Mouse (Mus musculus) heart, postnatal 25 days (tissue): ENCODE results near the gene Coa3. TPM values are rescaled to one million over a fixed set of nuclear protein-coding genes. Genes with fewer than 3 reads are reported as not detected.
A peak's percentile ranks its signal among the peaks of the same experiment; 100 is the strongest.

Source experiments
- DNase-seq: peaks from one replicate; pipeline ENCODE4 v3.0.0; 2022; ENCODE audit warnings: low spot score
- intact Hi-C: fragments of 180-260 bp; cut with DNase I; formaldehyde crosslinking; loops from one replicate; pipeline ENCODE4 v1.15.1; 2025
- total RNA-seq, 2 experiments: library from RNA; stranded (reverse); gene quantifications; 2 replicates each; pipeline ENCODE4 v1.2.3; 2021

Gene Coa3
- total RNA-seq, 2 experiments from 2014 or later = 89.0 to 96.9 TPM

DNA sequence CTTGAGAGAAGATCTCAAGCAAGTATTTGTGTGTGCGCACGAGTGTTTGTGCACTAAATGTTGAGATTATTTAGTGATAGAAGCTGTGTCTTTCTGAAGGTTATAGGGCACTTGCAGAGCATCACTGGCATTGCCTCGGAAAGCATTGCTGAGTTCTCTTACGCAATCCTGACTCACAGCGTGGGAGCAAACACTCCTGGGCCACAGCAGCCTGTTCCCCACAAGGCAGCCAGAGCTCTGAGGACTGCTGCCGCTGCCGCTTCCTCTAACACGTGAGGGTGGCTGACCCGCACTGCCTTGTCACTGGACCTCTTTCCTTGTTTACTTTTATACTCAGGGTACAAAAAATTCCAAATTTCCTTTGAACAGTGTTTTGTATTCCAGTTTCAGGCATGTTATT lies 8.4 kb upstream of the Coa3 start:
- intact Hi-C loops = no loop called here
- DNase-seq = no peak

DNA sequence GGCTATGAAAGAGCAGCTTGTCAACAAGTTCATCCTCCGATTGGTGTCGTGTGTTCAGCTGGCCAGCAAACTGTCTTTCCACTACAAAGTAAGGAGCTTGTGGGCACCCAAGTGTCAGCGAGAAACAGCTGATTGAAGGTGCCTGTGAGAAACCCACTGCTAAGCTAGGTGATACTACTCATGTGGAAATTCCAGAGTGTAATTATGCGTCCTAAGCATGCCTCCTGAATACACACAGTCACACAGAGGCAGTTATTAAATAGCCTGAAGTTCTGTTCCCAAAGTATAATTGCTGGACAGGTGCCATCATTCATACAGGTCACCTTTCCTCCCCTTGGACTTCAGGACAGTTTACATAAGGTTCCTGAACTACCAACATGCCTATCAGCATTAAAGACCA lies 4.9 kb upstream of the Coa3 start:
- intact Hi-C loops = no loop called here
- no peak for DNase-seq

DNA sequence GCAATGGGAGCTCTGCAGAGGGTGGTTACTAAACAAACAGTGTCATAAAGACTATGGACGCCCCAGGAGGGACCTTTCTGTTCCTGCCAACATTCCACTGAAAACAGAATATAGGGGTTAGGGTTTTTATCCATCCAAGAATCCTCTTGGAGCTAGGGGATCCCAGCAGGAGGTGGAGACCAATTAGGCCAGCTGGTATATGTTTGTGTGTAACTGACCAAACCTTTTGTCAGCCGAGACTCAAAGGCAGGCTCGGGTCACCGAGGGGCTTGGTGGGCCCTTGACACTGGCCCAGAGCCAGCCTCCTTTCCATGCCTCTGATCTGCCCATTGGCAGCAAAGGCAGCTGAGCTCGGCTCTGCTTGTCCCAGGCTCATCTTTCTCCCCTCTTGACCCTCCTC lies 4.0 kb upstream of the Coa3 start:
- no peak for DNase-seq
- intact Hi-C loops = no loop called here

DNA sequence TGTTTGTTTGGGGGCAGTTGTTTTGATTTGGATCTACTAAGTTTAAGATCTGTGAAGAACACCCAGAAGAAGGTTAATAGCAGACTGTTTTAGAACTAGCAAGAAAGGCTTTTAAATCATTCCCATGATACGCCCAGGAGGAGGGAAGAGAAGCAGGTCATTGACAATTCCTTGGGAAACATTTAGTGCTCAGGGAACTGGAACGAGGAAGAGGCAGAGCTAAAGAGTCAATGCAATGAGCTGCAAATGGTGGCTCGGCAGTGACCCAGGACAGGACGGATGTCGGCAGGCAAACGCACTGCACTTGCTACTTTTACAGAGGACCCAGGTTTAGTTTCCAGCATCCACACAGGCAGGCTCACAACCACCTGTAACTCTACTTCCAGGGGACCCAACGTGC lies 1.9 kb upstream of the Coa3 start:
- no peak for DNase-seq
- intact Hi-C loops = no loop called here

DNA sequence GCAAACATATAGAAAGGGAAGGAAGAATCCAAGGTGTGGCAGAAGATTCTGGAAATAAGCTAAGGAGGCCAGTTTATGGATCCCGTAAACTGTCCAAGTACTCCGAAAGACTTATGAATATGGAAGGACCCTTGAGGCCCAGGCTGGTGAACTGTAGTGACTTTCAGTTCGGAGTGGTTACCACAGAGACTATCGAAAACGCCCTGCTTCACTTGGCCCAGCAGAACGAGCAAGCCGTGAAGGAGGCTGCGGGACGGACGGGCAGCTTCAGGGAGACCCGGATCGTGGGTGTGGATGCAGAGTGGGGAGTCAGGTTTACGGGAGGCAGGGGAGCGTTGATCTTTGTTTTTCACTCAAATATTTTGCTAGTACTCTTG lies 267 bp upstream of the Coa3 start:
- intact Hi-C loops = loop anchor here (2.0 kb wide), 1 partner anchor 18 kb away; the partner anchor contains the start of gene Wnk4
- no peak for DNase-seq

DNA sequence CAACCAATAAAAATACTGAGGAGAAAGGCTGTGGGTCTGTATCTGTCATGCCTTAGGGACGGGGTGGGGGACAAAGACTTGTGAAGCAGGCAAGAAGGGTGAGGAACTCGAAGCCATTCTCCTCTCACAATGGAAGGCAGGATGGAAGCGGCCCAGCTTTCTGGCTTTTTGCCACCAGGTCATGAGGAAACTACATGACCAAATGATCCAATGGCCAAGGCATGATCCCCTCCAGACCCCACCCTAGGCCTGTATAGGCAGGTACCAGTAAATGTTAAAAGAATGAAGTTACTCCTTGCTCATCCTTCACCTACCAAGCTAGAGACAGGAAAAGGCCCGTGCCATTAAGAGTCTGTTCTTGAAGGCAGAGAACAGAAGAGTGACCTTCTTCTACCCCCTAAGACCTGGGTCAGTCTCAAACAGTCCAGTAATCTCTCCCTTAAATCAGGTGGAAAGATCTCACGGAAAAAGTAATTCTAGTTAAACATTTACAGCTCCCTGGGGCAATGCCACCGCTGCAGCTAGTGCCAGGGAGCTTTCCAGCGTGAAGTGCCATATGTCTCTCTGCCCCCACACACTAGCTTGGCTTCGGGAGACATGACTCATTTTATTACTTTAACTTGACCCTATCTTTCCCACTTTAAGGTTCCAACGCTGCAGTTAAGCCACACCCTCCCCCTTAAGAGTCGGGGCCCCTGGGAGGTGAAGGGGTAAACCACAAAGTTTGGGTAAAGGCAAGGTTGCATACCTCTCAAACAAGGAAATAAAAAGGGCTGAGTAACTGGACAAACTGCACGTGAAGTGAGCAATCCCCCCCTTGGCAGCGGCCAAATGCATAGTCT lies 1.3 kb downstream of the Coa3 start:
- intact Hi-C loops = loop anchor here (2.0 kb wide), 1 partner anchor 17 kb away; the partner anchor contains the start of gene Wnk4
- DNase-seq = no peak

DNA sequence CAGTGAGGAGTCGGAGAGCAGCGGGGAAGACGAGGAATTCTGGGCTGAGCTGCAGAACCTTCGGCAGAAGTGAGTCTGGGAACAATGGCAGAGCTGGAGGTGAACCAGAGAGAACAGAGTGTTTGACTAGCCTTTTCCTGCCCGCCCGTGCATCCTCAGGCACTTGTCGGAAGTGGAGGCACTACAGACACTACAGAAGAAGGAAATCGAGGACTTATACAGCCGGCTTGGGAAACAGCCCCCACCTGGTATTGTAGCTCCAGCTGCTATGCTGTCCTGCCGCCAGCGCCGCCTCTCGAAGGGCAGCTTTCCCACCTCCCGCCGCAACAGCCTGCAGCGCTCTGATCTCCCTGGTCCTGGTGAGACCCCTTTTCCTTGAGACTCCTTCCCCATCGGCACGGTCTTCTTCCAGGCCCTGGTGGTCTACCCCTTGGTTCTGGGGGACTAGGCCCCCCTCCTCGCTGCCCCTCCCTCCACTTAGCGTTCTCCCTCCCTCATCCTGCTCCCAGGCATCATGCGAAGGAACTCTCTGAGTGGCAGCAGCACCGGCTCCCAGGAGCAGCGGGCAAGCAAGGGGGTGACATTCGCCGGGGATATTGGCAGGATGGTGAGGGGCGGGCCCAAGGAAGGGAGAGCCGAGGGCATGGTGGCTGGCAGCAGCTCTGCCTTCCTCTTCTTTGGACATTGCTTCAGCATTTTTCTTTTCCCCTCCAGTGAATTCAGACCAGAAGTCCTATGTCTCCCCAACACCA lies 2.4 kb downstream of the Coa3 start:
- DNase-seq = no peak
- intact Hi-C loops = no loop called here

DNA sequence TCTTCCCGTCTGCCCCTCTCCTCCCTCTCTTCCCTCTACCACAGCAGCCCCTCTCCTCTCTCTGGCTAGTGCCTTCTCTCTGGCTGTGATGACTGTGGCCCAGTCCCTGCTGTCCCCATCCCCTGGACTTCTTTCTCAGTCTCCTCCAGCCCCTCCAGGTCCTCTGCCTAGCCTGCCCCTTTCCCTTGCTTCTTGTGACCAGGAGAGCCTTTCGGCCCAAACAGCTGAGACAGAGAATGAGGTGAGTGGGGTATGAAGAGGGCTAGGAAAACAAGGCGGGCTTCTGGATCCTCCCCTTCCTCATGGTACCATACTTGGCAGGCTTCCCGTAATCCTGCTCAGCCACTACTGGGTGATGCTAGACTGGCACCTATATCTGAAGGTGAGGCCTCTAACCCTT lies 3.6 kb downstream of the Coa3 start:
- intact Hi-C loops = no loop called here
- DNase-seq = no peak

DNA sequence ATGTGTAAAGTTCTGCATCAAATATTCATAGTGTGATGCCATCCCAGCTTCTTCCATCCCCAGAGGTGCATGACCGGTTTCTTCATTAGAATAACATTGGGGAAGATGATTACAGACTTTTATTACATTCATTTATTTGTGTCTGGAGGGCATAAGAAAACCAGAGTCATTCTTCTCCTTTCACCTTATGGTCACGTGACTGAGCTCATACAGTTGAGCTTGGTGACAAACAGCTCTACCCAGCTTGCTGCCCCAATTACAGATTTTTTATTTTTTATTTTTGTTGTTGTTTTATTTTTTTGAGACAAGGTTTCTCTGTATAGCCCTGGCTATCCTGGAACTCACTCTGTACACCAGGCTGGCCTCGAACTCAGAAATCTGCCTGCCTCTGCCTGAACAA lies 6.5 kb downstream of the Coa3 start:
- intact Hi-C loops = no loop called here
- DNase-seq = no peak

DNA sequence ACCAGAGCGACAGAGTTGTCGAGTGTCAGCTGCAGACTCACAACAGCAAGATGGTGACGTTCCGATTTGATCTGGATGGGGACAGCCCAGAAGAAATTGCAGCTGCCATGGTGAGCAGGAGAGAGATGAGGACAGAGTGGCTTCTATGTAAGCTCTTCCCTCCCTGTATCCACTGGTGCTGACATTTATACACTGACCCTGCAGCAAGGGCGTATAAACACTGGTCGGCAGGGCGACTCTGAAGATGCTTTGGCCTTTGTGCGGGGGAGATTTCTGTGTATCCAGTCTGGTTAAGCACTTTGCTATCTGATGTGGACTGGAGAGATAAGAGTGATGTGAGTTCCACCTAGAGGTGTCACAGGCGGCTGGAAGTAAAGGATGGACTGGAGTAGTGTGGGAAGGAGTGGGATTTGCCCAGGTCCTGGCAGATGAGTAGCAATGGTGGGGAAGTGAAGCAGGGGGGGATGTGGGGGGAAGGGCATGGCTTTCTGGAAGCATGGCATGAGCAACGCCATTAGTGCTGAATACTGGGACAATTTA lies 9.3 kb downstream of the Coa3 start:
- intact Hi-C loops = no loop called here
- no peak for DNase-seq

DNA sequence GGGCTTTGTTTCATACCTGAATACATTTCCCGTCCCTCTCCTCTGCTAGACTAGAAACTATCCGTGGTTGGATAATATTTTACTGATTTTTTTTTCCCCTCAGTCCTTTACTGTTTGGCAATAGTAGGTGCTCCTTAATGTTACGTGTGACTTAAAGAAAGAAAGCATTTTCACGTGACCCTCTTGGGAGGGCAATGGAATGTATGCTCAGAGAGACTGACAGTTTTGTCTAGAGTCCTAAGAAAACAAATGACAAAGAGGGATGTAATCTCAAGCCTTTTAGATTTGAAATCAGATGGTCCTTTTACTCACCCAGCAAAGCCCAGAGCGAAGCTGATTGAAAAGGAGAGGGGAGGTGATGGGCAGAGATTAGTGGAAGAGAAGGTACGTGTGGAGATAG lies 13.0 kb downstream of the Coa3 start:
- intact Hi-C loops = no loop called here

DNA sequence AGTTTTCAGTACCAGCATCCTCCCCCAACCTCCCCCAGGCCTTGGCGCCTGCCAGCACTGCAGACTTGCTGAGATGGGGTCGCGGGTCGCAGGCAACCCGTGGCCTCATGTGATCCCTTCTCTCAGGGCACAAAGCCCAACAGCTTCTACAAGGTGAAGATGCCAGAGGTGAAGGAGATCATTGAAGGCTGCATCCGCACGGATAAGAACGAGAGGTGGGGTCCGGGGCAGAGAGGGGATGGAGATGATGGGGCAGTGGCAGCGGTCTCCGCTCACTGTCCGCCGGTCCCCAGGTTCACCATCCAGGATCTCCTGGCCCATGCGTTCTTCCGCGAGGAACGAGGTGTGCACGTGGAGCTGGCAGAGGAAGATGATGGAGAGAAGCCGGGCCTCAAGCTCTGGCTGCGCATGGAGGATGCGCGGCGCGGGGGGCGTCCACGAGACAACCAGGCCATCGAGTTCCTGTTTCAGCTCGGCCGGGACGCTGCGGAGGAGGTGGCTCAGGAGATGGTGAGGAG lies 13.9 kb downstream of the Coa3 start:
- no peak for DNase-seq
- intact Hi-C loops = no loop called here

More for the DNA sequence above, 13.0 kb downstream of the Coa3 start:
- no peak for DNase-seq

DNA sequence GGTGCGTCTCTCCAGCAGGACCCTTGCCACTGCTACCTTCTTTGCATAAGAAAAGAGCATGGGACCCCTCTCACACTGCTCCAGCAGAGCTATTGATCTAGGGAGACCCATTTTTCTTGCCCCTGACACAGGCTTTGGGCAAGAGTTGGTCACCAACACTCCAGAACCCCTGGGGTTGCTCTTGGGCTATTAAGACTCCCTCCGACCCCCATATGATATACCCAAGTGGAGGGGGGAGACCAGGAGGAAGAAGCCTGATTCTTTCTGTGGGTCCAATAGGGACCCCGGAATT lies 15.0 kb downstream of the Coa3 start:
- no peak for DNase-seq
- intact Hi-C loops = no loop called here

DNA sequence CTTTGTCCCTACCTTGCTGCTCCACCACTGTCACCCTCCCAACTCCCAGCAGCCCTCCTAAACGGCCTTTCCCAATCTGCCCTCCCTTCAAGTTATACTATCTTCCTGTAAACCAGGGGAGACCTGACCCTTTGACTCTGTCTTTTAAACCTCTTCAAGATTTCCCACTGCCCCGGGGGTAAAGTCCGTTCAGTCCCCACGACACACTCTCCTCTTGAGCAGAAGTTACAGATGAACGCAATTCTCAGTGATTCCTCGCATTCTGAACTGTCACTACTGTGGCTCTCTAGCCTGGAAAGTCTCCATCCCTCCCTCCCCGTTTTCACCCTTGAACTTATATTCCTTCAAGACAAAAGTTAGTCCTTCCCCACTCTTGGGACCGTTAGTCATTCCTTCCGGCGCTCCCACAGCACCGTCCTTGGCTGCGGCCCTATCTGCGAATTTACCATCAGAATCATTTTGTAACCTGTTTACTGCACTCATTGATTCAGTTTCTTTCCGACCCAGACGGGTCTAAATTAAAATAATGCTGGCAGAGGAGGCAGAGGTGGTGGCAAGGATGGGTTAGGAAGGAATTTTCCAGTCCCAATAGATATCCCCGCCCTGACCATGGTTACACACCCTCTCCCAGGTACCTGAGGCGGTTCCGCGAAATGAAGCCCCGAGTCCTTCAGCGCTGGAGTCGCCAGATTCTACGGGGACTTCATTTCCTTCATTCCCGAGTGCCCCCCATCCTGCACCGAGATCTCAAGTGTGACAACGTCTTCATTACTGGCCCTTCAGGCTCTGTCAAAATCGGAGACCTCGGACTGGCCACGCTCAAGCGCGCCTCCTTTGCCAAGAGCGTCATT lies 15.6 kb downstream of the Coa3 start:
- intact Hi-C loops = no loop called here
- no peak for DNase-seq

DNA sequence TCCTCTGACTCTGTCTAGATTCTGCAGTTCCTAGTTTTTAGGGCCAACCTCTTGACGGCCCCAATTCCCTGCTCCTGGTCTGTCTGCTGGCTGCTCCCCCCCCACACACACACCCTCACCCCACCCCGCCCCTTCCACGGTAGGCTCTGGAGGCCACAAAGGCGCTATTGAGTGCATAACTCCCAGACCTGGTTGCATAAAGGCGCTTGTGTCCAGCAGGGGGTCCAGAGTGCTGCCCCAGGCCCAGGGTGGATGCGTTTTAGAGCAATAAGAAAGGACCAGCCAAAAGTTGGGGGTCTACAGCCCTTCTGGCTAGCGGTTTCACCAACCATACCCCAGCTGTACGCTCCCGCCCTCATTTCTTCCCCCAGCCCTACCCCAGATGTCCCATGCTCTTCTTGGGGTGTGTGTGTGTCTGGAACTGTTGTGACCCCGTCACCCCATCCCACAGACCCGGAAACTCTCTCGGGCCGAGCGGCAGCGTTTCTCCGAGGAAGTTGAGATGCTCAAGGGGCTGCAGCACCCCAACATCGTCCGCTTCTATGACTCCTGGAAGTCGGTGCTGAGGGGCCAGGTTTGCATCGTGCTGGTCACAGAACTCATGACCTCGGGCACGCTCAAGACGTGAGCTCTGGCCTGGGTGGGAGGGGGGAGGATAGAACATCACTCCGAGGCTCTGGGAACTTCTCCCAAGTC lies 16.5 kb downstream of the Coa3 start:
- DNase-seq = no peak
- intact Hi-C loops = no loop called here

DNA sequence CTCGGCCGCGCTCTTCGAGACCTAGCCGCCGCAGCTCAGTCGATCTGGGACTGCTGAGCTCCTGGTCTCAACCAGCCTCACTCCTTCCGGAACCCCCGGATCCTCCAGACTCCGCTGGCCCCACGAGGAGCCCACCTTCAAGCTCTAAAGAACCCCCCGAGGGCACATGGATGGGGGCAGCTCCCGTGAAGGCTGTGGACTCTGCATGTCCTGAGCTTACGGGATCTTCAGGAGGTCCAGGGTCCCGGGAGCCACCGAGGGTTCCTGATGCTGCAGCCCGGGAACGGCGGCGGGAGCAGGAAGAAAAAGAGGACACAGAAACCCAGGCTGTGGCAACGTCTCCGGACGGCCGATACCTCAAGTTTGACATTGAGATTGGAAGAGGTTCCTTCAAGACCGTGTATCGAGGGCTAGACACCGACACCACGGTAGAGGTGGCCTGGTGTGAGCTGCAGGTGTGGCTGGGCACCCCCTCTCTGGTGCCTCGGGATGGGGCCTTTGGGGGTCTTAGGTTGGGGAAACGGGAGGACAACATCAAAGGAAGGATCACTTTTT lies 18.0 kb downstream of the Coa3 start:
- DNase-seq = no peak
- intact Hi-C loops = loop anchor here (2.0 kb wide), 1 partner anchor 18 kb away; the partner anchor contains the start of genes Cntd1 and Coa3

DNA sequence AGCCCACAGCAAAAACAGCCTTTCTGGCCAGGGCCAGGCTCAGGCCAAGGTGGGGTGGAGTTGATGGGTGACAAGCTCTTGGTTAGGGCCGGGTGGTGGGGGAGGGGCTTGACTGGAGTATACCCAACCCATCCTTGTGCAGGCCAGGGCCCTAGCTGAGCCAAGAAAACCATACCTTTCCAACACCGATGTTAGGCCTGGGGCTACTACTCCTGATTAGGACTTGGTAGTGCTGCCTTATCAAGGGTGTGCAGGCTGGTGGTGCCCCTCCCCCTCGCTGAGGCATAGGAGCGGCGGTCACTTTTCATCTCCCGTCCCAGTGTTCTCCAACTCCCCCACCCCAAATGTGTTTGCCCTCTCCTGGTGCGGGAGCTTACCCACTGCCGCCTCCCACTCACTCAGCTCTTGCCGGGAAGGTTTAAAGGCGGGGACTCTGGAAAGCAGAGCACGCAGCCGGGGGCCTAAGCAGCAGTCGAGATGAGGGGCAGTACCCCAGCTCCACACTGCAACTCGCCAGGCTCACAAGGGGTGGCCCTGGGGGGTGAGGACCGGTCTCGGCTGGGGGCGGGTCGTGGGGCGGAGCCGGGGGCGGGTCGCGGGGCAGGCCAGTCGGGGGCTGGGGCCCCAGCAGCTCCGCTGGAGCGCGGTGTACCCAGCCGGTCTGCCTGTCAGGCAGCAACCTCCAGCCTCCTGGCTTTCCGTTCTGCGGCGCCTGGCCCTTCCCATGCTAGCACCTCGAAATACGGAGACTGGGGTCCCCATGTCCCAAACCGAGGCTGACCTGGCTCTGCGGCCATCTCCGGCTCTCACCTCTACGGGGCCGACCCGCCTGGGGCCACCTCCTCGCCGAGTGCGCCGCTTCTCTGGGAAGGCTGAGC lies 18.7 kb downstream of the Coa3 start, which contains the start of gene Wnk4:
TSS of gene Wnk4 (plus strand) at position 620 of the 878 bp plus-strand sequence.
- intact Hi-C loops = loop anchor here (2.0 kb wide), 1 partner anchor 19 kb away; the partner anchor contains the start of genes Cntd1 and Coa3
- DNase-seq = peak; percentile 52

DNA sequence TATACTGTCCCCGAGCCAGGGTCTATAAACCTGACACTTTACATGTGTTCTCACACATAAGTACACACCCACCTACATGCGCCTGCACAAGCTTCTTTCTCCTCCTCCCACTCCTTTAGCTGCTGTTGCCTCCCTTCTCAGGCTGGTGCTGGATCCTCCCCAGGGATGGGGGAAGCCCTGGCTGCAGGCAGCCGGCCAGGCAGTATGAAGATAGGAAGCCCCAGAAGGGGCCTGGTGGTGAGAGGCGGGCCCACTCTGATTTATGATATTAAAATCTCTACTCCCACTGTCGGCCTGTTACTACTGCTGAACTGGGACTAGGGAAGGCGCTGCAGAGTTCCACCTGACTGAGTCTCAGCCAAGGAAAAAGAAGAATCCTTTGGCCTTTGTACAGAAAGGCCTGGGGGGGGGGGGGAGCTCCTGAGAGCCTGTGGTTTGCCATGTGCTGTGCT lies 19.6 kb downstream of the Coa3 start:
- DNase-seq = no peak

More for the DNA sequence above, 19.6 kb downstream of the Coa3 start:
- intact Hi-C loops = no loop called here
